Mouse (Mus musculus) liver, embryonic 11.5 days (tissue): ENCODE measurements around the gene Ngdn. TPM values are rescaled to one million over a fixed set of nuclear protein-coding genes. Genes with fewer than 3 reads are reported as not detected.

Source experiments
- ATAC-seq: fragments of 200-750 bp; cut with Nextera tagmentation; replicated peaks from 2 replicates; pipeline ENCODE4 v1.8.0; 2017; ENCODE audit warnings: moderate number of reproducible peaks, mild to moderate bottlenecking, moderate TSS enrichment, moderate library complexity; ENCODE audit not compliant: low FRiP score
- DNase-seq: peaks from one replicate; pipeline ENCODE4 v3.0.0-alpha.2; 2017; ENCODE audit warnings: low spot score
- H3K27ac ChIP-seq: fragments of 300-500 bp; sonication (generic); 2 replicates; pipeline ENCODE4 v1.5.1; 2014; ENCODE audit warnings: mild to moderate bottlenecking, low read depth, low read length, control low read depth
- H3K27me3 ChIP-seq: fragments of 300-500 bp; sonication (generic); replicated peaks from 2 replicates; pipeline ENCODE4 v1.6.1; 2014; ENCODE audit warnings: low read length, mixed read lengths; ENCODE audit not compliant: control insufficient read depth, insufficient read depth
- H3K36me3 ChIP-seq: fragments of 300-500 bp; sonication (generic); 2 replicates; pipeline ENCODE4 v1.6.1; 2014; ENCODE audit warnings: mild to moderate bottlenecking, low read length, moderate library complexity, mixed read lengths; ENCODE audit not compliant: control insufficient read depth, insufficient read depth
- H3K4me1 ChIP-seq: fragments of 300-500 bp; sonication (generic); replicated peaks from 2 replicates; pipeline ENCODE4 v1.6.1; 2014; ENCODE audit warnings: low read length, mixed read lengths; ENCODE audit not compliant: control insufficient read depth, insufficient read depth
- H3K4me2 ChIP-seq: fragments of 300-500 bp; sonication (generic); 2 replicates; pipeline ENCODE4 v1.6.1; 2014; ENCODE audit warnings: mild to moderate bottlenecking, control low read depth, moderate library complexity
- H3K4me3 ChIP-seq: fragments of 300-500 bp; sonication (generic); 2 replicates; pipeline ENCODE4 v1.5.1; 2014; ENCODE audit warnings: low read depth, low read length, control low read depth
- H3K9ac ChIP-seq: fragments of 300-500 bp; sonication (generic); 2 replicates; pipeline ENCODE4 v1.6.1; 2014; ENCODE audit warnings: low read depth, low read length, control low read depth
- H3K9me3 ChIP-seq: fragments of 300-500 bp; sonication (generic); 2 replicates; pipeline ENCODE4 v1.6.1; 2016; ENCODE audit warnings: low read length, inconsistent platforms, mixed read lengths; ENCODE audit not compliant: control insufficient read depth
- WGBS: fragments of 180-500 bp; shearing (Covaris S2); extraction: QIAGEN DNeasy Blood & Tissue Kit; methylation state at CpG from one replicate; pipeline ENCODE4 v1.1.7; 2014; 5-methylcytosine and 5-hydroxymethylcytosine counted together
- polyA plus RNA-seq: library from polyadenylated mRNA; unstranded; fragments of >200 nt; fragmentation: Nextera tagmentation; extraction: Ambion mirVana; gene quantifications from 2 replicates; pipeline ENCODE4 v1.2.1, GENCODE M21; 2014

The Ngdn gene
- polyA plus RNA-seq, 1 experiment from 2014 or later, result 95.6 TPM

GRCm38 (mm10) chr14:55002687-55003120 lies 12.6 kb upstream of the Ngdn start:
- no peak overlapping the region for H3K4me3 ChIP-seq
- no peaks in the 10 kb centered on the region for H3K9me3 ChIP-seq
- no peak overlapping the region for H3K9ac ChIP-seq
- WGBS, result 45% methylated on average over 7 of the region's 7 CpGs
- peaks cover 13% of the 10 kb centered on the region for H3K4me1 ChIP-seq
- no peaks in the 10 kb centered on the region for H3K36me3 ChIP-seq
- no peak overlapping the region for H3K27ac ChIP-seq
- 0 out of 2 replicates have a peak, but pooled peaks cover 2% of the 10 kb centered on the region for H3K27me3 ChIP-seq
- no peak for DNase-seq
- ATAC-seq, result no peak
- no peak overlapping the region for H3K4me2 ChIP-seq

GRCm38 (mm10) chr14:55003878-55004855 lies 11.1 kb upstream of the Ngdn start:
- no peaks in the 10 kb centered on the region for H3K36me3 ChIP-seq
- no peak for DNase-seq
- H3K4me1 ChIP-seq, result peaks cover 13% of the 10 kb centered on the region
- ATAC-seq, result no peak
- H3K27ac ChIP-seq, result no peak overlapping the region
- H3K4me3 ChIP-seq, result no peak overlapping the region
- 58% methylated on average over 18 of the region's 18 CpGs for WGBS
- no peak overlapping the region for H3K4me2 ChIP-seq
- H3K9me3 ChIP-seq, result no peaks in the 10 kb centered on the region
- no peak overlapping the region for H3K9ac ChIP-seq
- 0 out of 2 replicates have a peak, but pooled peaks cover 2% of the 10 kb centered on the region for H3K27me3 ChIP-seq

DNA sequence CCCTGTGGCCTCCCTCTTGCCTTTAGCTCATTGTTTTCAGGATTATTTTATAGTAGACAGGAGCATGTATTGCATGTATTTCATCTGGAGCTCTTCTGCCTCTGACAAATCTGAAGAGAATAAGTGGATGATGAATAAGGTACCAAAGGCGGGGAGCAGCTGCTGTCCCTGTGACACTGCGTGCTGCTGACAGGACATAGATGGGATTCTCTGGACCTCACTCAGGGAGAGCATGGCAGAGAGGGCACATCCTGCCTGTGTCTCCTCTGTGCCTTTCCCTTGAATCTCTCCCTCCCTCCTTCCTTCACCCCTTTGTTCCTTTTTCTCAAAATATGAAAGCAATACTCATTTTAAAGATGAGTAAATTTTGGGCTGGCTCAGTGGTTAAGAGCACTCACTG lies 9.7 kb upstream of the Ngdn start:
- Histone ChIP-seq H3K36me3 (no peaks in the 10 kb centered on the region), H3K4me1 (peaks cover 13% of the 10 kb centered on the region), H3K9ac (no peak overlapping the region), H3K4me3 (no peak overlapping the region), H3K4me2 (no peak overlapping the region), H3K27ac (no peak overlapping the region), H3K9me3 (no peaks in the 10 kb centered on the region), H3K27me3 (0 out of 2 replicates have a peak, but pooled peaks cover 2% of the 10 kb centered on the region)
- 72% methylated on average over 2 of the region's 2 CpGs for WGBS
- ATAC-seq (no peak), DNase-seq (no peak)

DNA sequence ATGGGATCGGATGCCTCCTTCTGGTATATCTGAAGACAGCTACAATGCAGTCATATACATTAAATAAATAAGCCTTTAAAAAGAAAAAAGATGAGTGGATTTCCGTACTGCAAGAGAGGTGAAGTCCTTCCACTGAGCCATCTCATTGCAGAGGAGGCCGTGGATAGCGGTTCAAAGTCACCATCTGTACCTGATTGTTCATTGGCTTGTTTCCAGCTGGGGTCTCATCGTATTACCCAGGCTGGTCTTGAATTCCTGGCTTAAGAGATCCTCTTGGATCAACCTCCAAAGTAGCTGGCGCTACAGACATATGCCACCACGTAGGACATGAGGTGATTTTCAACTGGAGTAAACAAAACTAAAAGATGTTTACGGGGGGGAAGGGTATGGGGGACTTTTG lies 9.3 kb upstream of the Ngdn start:
- no peaks in the 10 kb centered on the region for H3K9me3 ChIP-seq
- H3K27me3 ChIP-seq, result 0 out of 2 replicates have a peak, but pooled peaks cover 2% of the 10 kb centered on the region
- H3K4me3 ChIP-seq, result no peak overlapping the region
- 84% methylated on average over 8 of the region's 8 CpGs for WGBS
- no peak overlapping the region for H3K27ac ChIP-seq
- no peak overlapping the region for H3K4me2 ChIP-seq
- DNase-seq (no peak), ATAC-seq (no peak)
- peaks cover 13% of the 10 kb centered on the region for H3K4me1 ChIP-seq
- H3K9ac ChIP-seq, result no peak overlapping the region
- H3K36me3 ChIP-seq, result no peaks in the 10 kb centered on the region

DNA sequence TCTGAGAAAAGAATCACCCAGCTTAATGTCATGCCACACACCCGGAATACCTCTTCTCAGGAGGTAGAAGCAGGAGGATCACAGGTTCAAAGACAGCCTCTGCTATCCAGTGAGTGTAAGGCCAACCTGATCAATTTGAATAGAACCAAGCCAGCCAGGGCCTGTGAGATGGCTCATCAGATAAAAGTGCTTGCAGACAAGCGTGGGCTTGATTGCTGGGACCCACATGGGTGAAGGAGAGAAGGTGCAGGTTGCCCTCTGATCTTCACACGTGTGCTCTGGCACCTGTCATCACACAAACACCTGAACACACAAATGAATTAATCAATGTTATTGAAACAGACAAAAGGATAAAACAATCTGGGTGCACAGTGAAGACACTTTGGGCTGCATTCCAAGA lies 8.7 kb upstream of the Ngdn start:
- ATAC-seq, result no peak
- 59% methylated on average over 3 of the region's 3 CpGs for WGBS
- Histone ChIP-seq H3K9me3 (no peaks in the 10 kb centered on the region), H3K4me3 (no peak overlapping the region), H3K27me3 (0 out of 2 replicates have a peak, but pooled peaks cover 2% of the 10 kb centered on the region), H3K9ac (no peak overlapping the region), H3K4me1 (peaks cover 13% of the 10 kb centered on the region), H3K4me2 (no peak overlapping the region), H3K36me3 (no peaks in the 10 kb centered on the region), H3K27ac (no peak overlapping the region)
- no peak for DNase-seq

- Histone ChIP-seq H3K36me3 (no peaks in the 10 kb centered on the region), H3K27ac (no peak overlapping the region), H3K4me1 (peaks cover 13% of the 10 kb centered on the region), H3K9ac (no peak overlapping the region), H3K27me3 (0 out of 2 replicates have a peak, but pooled peaks cover 2% of the 10 kb centered on the region), H3K4me2 (no peak overlapping the region), H3K4me3 (no peak overlapping the region), H3K9me3 (no peaks in the 10 kb centered on the region)
- DNase-seq, result no peak
- no peak for ATAC-seq
- 82% methylated on average over 9 of the region's 9 CpGs for WGBS
Observed at GRCm38 (mm10) chr14:55007120-55007908, 7.9 kb upstream of the Ngdn start.

- ATAC-seq (no peak), DNase-seq (no peak)
- Histone ChIP-seq H3K36me3 (no peaks in the 10 kb centered on the region), H3K27me3 (0 out of 2 replicates have a peak, but pooled peaks cover 2% of the 10 kb centered on the region), H3K4me1 (peaks cover 10% of the 10 kb centered on the region), H3K9me3 (no peaks in the 10 kb centered on the region), H3K4me2 (no peak overlapping the region), H3K9ac (no peak overlapping the region), H3K27ac (no peak overlapping the region), H3K4me3 (no peak overlapping the region)
- WGBS, result 81% methylated on average over 8 of the region's 8 CpGs
Observed at GRCm38 (mm10) chr14:55008417-55008816, 6.8 kb upstream of the Ngdn start.

- 0 out of 2 replicates have a peak, but pooled peaks cover 3% of the 10 kb centered on the region for H3K4me1 ChIP-seq
- 56% methylated on average over 4 of the region's 4 CpGs for WGBS
- no peaks in the 10 kb centered on the region for H3K9me3 ChIP-seq
- ATAC-seq, result no peak
- no peak overlapping the region for H3K27ac ChIP-seq
- H3K27me3 ChIP-seq, result 0 out of 2 replicates have a peak, but pooled peaks cover 2% of the 10 kb centered on the region
- DNase-seq, result no peak
- H3K4me2 ChIP-seq, result no peak overlapping the region
- no peak overlapping the region for H3K9ac ChIP-seq
- no peak overlapping the region for H3K4me3 ChIP-seq
- no peaks in the 10 kb centered on the region for H3K36me3 ChIP-seq
Observed at GRCm38 (mm10) chr14:55011116-55011515, 4.1 kb upstream of the Ngdn start.
